Mouse (Mus musculus): Measurements from ENCODE around the gene Rrp36. TPM values are rescaled to one million over a fixed set of nuclear protein-coding genes. Genes with fewer than 3 reads are reported as not detected.

Rrp36 gene
- 2.0 and 2.6 TPM in 2 replicates for polyA plus RNA-seq (2012)

DNA sequence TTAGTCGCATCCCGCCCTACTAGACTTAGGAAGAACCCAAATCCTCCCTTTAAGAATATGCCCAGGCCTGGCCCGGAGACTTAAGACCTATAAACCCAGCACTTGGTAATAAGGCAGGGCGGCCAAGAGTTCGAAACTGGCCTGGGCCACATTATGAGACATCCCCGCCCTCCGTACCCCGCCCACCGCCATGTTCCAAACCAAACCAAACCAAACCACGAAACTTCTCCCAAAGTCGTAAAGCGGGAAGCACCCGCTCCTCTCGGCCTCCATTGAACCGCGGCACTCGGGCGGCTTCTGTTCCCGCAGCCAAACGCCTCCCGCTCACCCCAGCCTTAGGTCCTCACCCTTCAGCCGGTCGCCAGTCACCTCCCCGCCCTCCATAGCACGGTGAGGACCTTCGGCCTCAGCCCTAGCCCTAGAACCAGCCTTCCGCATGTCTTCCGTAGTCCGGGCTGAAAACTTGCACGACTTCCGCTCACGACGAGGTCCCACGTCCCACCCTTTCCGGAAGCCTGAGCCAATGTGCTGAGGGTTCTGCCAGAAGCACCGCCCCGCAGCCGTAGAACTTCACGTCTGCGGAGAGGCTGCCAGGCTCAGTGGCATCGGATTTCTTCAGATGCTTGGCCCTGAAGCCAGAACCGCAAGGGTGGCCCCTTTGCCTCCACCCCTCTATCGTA lies at the start of gene Rrp36:
Gene Rrp36 (minus strand): TSS at position 503 of the 680 bp plus-strand sequence.
- Histone ChIP-seq H3K4me1 (ENCODE audit: control insufficient read depth) (peaks cover 57% of the 10 kb centered on the region), H3K36me3 (ENCODE audit: control insufficient read depth) (peaks cover 73% of the 10 kb centered on the region), H3K4me3 (replicated peaks) (peak within 1 kb of the TSS; percentile 94), H3K9me3 (ENCODE audit: control insufficient read depth, low read length) (no peaks in the 10 kb centered on the region), H3K27me3 (ENCODE audit: control insufficient read depth) (no peaks in the 10 kb centered on the region)
- TF ChIP-seq TAL1 (IDR thresholded peaks at IDR 0.05; ENCODE audit: low read length) (no peak), GATA1 (IDR thresholded peaks at IDR 0.05; ENCODE audit: low read length) (no peak)

DNA sequence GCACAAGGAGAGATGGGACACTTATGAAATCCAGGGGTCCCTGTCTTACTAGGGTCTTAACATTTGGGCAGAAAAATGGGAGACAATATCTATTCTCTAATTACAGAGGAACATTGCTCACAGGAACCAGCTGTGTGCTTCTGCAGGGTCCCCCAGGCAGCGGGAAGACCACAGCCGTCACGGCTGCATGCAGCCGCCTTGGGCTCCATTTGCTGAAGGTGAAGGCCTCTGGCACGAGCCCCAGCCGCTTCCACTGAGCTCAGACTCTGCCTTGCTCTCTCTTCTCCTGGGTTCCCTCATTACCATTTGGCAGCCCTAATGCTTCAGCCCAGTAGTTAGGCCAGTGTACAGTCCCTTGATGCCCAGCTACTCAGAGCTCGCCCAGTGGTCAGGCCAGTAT lies 46.9 kb upstream of the Rrp36 start:
- Histone ChIP-seq H3K27me3 (ENCODE audit: control insufficient read depth) (no peaks in the 10 kb centered on the region), H3K4me3 (replicated peaks) (no peak overlapping the region), H3K9me3 (ENCODE audit: control insufficient read depth, low read length) (no peaks in the 10 kb centered on the region), H3K36me3 (ENCODE audit: control insufficient read depth) (peaks cover 58% of the 10 kb centered on the region), H3K4me1 (ENCODE audit: control insufficient read depth) (peaks cover 3% of the 10 kb centered on the region; the same call in 1 of the 2 replicates)
- TF ChIP-seq GATA1 (IDR thresholded peaks at IDR 0.05; ENCODE audit: low read length): no peak
- no peak for TF ChIP-seq TAL1 (IDR thresholded peaks at IDR 0.05; ENCODE audit: low read length)

DNA sequence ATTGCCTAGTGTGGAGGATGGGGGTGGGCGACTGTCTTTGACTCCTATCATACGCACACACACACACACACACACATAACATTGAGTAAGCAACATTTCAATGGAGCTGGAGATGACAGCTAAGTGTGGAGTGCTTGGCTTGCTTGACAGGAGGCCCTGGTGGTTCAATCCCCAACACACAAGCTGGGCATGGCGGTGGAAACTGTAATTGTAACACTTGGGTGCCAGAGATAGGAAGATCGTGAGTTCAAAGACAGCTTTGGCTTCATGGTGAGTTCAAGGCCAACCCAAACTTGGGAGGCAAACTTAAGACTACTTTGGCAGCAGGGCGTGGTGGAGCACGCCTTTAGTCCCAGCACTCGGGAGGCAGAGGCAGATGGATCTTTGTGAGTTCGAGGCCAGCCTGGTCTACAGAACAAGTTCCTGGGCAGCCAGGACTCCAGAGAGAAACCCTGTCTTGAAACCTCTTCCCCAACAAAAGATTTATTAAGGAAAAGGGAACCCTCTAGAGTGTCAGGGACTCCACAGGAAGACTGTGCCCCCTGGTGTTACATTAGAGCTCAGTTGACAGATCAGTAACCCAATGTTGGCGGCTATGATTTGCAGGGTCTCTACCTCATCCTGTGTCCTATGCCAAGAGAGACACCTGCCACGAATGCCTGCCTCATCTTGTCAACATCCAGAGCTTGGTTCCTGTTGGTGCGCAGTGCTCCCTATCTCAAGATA lies 40.8 kb upstream of the Rrp36 start:
- H3K9me3 ChIP-seq (ENCODE audit: control insufficient read depth, low read length): no peaks in the 10 kb centered on the region
- H3K4me1 ChIP-seq (ENCODE audit: control insufficient read depth): peaks cover 34% of the 10 kb centered on the region
- no peaks in the 10 kb centered on the region for H3K27me3 ChIP-seq (ENCODE audit: control insufficient read depth)
- H3K4me3 ChIP-seq (replicated peaks): no peak overlapping the region
- H3K36me3 ChIP-seq (ENCODE audit: control insufficient read depth): peaks cover 37% of the 10 kb centered on the region
- TF ChIP-seq GATA1 (IDR thresholded peaks at IDR 0.05; ENCODE audit: low read length) (no peak), TAL1 (IDR thresholded peaks at IDR 0.05; ENCODE audit: low read length) (no peak)

DNA sequence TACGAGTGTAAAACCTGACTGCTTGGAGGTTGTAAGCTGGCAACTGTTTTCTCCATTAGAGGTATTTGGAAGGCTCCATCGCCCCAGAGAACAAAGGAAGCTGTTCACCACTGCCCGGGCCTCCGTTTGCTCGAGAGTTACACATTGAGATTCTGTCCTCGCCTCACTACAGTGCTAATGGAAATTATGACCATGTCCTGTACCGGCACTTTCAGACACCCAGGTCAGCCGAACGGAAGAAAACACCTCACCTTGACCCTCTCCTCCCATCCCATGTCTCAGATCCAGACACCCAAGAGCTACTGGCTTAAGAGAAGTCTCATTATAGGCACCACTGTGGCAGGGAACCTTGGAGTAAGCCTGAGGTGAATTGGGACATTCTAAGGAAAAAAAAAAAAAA lies 39.7 kb upstream of the Rrp36 start:
- Histone ChIP-seq H3K36me3 (ENCODE audit: control insufficient read depth) (peaks cover 37% of the 10 kb centered on the region), H3K4me3 (replicated peaks) (no peak overlapping the region), H3K27me3 (ENCODE audit: control insufficient read depth) (no peaks in the 10 kb centered on the region), H3K4me1 (ENCODE audit: control insufficient read depth) (peaks cover 34% of the 10 kb centered on the region), H3K9me3 (ENCODE audit: control insufficient read depth, low read length) (peaks cover 2% of the 10 kb centered on the region; the same call in 1 of the 2 replicates)
- TF ChIP-seq GATA1 (IDR thresholded peaks at IDR 0.05; ENCODE audit: low read length) (no peak), TAL1 (IDR thresholded peaks at IDR 0.05; ENCODE audit: low read length) (no peak)

DNA sequence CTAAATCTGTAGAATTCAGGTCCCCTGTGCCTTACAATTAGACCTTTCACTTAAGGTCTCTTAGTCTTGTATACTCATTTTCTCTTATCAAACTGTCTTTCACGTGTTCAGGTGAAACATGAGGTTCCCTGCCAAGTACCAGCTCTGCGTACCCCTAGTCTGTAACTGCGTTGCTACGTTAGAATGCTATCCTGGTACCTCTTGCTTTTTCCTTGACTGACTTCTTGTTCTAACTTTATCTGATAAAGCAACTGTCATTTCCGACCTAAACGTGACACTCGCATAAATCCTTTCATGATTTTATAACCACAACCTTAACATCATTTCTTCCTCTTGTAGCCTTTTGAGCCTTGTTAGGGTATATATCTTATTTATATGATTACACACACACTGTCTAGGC lies 38.3 kb upstream of the Rrp36 start:
- H3K9me3 ChIP-seq (ENCODE audit: control insufficient read depth, low read length): peaks cover 2% of the 10 kb centered on the region; the same call in 1 of the 2 replicates
- TF ChIP-seq TAL1 (IDR thresholded peaks at IDR 0.05; ENCODE audit: low read length) (no peak), GATA1 (IDR thresholded peaks at IDR 0.05; ENCODE audit: low read length) (no peak)

DNA sequence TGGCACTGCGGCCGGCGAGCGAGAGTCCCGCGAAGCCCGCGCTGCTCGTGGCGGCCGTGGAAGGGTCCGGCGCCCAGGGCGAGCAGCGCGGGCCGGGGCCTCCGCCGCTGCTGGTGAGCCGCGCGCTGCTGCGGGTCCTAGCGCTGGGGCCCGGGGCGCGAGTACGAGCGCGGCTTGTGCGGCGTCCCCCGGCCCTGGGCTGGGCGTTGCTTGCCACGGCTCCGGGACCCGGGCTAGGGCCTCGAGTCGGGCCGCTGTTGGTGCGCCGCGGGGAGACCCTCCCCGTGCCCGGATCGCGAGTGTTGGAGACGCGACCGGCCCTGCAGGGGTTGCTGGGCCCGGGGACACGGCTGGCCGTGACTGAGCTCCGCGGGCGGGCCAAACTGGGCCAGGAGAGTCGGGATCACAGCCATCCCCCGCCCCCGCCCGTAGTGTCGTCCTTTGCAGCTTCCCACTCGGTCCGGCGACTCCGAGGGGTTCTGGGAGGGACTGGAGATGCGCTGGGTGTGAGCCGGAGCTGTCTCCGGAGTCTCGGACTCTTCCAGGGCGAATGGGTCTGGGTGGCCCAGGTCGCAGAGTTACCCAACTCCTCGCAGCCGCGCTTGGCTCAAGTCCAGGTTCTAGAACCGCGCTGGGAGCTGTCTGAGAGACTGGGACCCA lies 37.6 kb upstream of the Rrp36 start:
- peak overlapping the region; percentile 99 for H3K4me3 ChIP-seq (replicated peaks)
- H3K27me3 ChIP-seq (ENCODE audit: control insufficient read depth): peaks cover 2% of the 10 kb centered on the region; the same call in 1 of the 2 replicates
- H3K4me1 ChIP-seq (ENCODE audit: control insufficient read depth): peaks cover 34% of the 10 kb centered on the region
- TF ChIP-seq TAL1 (IDR thresholded peaks at IDR 0.05; ENCODE audit: low read length) (no peak), GATA1 (IDR thresholded peaks at IDR 0.05; ENCODE audit: low read length) (no peak)
- peaks cover 32% of the 10 kb centered on the region for H3K36me3 ChIP-seq (ENCODE audit: control insufficient read depth)
- H3K9me3 ChIP-seq (ENCODE audit: control insufficient read depth, low read length): peaks cover 2% of the 10 kb centered on the region; the same call in 1 of the 2 replicates

More for the DNA sequence above, 38.3 kb upstream of the Rrp36 start:
- Histone ChIP-seq H3K27me3 (ENCODE audit: control insufficient read depth) (no peaks in the 10 kb centered on the region), H3K36me3 (ENCODE audit: control insufficient read depth) (peaks cover 36% of the 10 kb centered on the region), H3K4me1 (ENCODE audit: control insufficient read depth) (peaks cover 34% of the 10 kb centered on the region), H3K4me3 (replicated peaks) (peak overlapping the region; percentile 99)

DNA sequence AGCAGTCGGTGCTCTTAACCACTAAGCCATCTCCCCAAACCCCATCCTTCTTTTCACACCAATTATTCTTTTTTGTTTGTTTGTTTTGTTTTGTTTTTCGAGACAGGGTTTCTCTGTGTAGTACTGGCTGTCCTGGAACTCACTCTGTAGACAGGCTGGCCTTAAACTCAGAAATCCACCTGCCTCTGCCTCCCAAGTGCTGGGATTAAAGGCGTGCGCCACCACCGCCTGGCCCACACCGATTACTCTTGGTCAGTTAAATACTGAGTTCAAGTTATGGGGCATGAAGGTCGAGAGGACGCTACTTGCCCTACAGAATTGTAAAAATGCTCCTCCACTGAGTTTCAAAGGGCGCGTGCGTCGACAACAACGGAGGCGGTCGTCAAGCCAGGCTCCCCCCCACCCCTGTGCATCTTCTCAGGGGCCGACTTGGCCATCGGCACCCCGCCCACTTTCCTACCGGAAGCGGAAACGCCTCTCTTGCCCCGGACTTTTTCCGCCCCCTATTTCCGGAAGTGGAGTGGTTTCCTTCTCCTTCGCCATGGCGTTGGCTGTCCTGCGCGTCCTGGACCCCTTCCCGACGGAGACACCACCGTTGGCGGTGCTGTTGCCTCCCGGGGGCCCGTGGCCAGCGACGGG lies 36.9 kb upstream of the Rrp36 start, which contains the start of gene Pex6:
Gene Pex6 (plus strand): TSS at position 505 of the 639 bp plus-strand sequence.
- Histone ChIP-seq H3K4me1 (ENCODE audit: control insufficient read depth) (peaks cover 38% of the 10 kb centered on the region), H3K27me3 (ENCODE audit: control insufficient read depth) (peaks cover 4% of the 10 kb centered on the region; the same call in 1 of the 2 replicates), H3K36me3 (ENCODE audit: control insufficient read depth) (peaks cover 27% of the 10 kb centered on the region), H3K9me3 (ENCODE audit: control insufficient read depth, low read length) (peaks cover 2% of the 10 kb centered on the region; the same call in 1 of the 2 replicates), H3K4me3 (replicated peaks) (peak within 1 kb of the TSS; percentile 99)
- TF ChIP-seq TAL1 (IDR thresholded peaks at IDR 0.05; ENCODE audit: low read length): no peak
- TF ChIP-seq GATA1 (IDR thresholded peaks at IDR 0.05; ENCODE audit: low read length): no peak

DNA sequence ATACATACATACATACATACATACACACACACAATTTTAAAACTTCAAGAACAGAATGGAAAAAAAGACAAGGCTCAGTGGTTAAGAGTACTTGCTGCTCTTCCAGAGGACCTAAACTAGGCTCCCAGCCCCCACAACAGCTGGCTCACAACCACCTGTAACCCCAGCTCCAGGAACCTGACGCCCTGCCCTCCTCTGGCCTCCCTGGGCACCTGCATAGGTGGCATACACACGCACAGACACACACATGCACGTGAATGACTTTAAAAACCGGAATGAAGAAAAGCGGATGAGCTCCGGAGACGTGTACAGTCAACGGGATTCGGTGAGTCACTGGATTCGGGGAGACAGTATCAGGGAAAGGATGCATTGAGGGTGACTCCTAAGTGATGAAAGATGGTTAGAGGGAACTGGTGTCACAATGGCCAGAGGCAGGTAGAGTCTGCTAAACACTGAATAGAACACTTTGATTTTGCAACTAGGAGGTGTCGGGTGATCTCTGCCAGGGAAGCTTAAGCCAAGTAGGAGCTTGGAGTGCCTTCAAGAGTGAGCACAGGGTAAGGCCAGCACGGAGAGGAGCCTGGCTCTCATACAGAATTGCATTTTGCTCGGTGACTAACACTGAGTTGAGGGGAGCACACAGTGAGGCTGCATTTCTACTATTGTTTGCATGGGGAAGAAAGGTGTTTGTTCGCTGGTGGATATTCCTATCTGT lies 32.4 kb upstream of the Rrp36 start:
- Histone ChIP-seq H3K4me3 (replicated peaks) (no peak overlapping the region), H3K27me3 (ENCODE audit: control insufficient read depth) (peaks cover 4% of the 10 kb centered on the region; the same call in 1 of the 2 replicates), H3K36me3 (ENCODE audit: control insufficient read depth) (peaks cover 3% of the 10 kb centered on the region), H3K9me3 (ENCODE audit: control insufficient read depth, low read length) (peaks cover 2% of the 10 kb centered on the region; the same call in 1 of the 2 replicates), H3K4me1 (ENCODE audit: control insufficient read depth) (peaks cover 56% of the 10 kb centered on the region)
- no peak for TF ChIP-seq GATA1 (IDR thresholded peaks at IDR 0.05; ENCODE audit: low read length)
- TF ChIP-seq TAL1 (IDR thresholded peaks at IDR 0.05; ENCODE audit: low read length): no peak

Measured in erythroblast, embryonic 14.5 days (primary cell).